Mouse (Mus musculus): ENCODE measurements at regions not wholly inside any gene's neighbourhood (a gene's known extent, or its start where the extent isn't known, plus 50 kb on each side); places are given as distances from the start of the nearest gene placed in this dataset.

GRCm38 (mm10) chr2:101172806-101173205 is 451.7 kb upstream of the Rag2 start:
- TF ChIP-seq CTCF (IDR thresholded peaks at IDR 0.05) (no peak), EP300 (IDR thresholded peaks at IDR 0.05) (no peak)
